Mouse (Mus musculus) adrenal gland, adult (tissue): ENCODE data around the gene Kctd17.
A peak's percentile ranks its signal among the peaks of the same experiment; 100 is the strongest.

Source experiments
- DNase-seq, 2 experiments: peaks; one replicate each; pipeline ENCODE4 v3.0.0; 2022 to 2023; ENCODE audit warnings: low spot score in 1 of 2; ENCODE audit not compliant: inconsistent age in 2 of 2

The Kctd17 gene

DNA sequence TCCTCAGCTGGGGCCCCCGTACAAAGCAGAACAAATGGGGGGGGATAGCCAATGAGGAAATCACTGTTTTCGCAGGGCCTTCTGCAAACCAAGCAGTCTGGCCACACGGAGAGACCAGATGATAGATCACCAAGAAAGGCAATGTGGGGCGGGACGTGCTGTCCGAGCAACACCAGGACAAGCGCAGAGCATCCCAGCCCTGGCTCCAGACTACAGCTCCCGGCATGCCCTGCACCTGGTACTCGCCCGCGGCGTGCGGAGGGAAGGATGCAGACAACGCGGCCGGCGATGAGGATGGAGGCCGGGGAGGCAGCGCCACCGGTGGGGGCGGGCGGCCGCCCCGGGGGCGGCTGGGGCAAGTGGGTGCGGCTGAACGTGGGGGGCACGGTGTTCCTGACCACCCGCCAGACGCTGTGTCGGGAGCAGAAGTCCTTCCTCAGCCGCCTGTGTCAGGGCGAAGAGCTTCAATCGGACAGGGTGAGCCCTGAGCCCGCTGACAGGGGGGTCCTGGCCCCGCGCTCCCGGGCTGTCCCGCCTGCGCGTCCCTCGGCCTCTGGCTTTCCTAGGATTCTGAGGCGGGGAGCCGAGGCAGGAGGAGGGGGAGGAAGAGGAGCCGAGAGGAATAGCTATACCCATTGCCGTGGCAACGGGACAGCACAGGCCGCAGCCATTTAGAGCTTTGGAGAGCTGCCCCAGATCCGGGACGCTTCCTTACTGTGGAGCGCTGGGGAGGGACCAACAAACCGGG is at the start of gene Kctd17:
Kctd17 (plus strand) TSS at position 174 of the 748 bp plus-strand sequence.
- DNase-seq, result peak; percentile 87 to 94

DNA sequence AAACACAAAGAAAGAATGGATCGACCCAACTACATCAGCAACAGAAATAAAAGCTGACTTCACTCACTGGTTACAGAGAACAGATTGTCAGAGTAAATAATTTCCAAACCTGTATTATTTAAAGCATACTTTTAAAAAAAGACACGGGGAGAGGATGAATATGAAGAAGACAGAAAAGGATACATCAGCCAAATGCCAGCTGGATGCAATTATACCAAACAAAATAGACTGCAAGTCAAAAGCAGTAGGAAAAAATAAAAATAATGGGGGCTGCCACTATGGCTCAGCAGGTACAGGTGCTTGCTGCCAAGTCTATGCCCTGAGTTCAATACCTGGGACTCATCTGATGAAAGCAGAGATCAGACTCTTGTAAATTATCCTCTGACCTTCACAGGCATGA is 48.2 kb upstream of the Kctd17 start:
- no peak for DNase-seq

DNA sequence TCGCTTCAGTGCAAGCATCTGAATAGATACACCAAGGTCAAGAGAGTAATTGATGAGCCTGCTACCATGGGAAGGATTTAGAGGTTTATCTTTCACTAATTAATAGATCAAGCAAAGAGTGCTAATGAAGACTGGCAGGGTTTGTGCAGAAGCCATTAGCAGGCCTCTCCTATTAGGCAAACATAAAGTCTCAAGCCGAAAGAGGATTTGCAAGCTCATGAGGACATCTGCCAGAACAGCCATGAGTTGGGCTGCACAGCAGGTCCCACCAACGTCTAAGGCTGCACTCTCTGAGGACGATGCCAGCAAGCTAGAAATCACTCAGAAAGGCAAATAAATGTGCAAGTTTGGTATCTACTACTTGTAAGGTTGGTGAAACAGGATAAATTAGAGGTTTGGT is 47.6 kb upstream of the Kctd17 start:
- no peak for DNase-seq

DNA sequence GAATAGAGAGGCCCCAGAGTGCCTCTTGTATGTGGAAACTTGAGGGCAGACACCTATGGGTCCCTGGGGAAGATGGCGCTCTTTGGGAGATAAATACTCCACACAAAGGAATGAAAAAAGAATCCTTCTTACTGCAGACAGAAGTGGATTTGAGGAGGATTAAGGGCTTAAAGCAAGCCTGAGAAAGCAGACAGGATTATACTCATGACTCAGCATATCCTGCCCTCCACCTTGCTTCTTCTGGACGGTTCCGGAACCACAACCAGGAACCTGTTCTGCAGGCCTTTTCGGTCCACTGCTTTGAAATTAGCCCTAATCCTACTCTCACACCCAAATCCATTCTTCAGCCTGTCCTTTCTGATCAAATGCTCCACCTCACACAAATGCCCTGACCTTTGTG is 46.2 kb upstream of the Kctd17 start:
- no peak for DNase-seq

DNA sequence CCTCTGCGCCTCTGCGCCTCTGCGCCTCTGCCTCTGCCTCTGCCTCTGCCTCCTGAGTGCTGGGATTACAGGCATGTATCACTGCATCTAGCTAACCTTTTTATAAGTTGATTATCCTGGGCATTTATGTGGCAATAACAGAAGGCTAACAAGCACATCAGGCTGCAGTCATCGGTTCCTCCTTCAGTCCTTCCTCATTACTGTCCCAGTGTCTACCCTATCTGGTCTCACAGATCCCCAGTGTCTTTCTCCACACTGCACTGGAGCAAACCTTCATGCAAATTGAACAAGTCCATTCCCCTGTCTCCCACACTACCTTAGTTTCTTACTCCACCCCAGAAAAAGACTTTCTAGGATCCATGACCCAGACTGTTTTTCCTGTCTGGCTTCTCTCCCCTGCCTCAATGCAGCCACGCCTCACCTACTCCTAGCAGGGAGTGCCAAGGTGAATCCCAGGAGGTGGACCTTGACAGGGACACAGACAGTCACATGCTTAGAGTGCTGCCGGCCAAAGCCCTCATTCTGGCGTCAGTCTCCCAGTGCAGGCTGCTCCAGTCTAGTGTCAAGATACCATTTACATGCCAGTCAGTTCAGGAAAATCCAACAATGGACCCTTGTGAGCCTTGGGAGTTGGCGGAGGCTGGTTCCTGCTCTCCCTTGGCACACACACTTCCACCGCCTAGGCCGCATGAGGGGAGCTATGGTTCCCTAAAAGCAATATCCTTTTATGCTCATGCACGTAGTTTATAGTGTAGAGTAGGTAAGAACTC is 44.7 kb upstream of the Kctd17 start:
- DNase-seq, result peak; percentile 44 to 64

DNA sequence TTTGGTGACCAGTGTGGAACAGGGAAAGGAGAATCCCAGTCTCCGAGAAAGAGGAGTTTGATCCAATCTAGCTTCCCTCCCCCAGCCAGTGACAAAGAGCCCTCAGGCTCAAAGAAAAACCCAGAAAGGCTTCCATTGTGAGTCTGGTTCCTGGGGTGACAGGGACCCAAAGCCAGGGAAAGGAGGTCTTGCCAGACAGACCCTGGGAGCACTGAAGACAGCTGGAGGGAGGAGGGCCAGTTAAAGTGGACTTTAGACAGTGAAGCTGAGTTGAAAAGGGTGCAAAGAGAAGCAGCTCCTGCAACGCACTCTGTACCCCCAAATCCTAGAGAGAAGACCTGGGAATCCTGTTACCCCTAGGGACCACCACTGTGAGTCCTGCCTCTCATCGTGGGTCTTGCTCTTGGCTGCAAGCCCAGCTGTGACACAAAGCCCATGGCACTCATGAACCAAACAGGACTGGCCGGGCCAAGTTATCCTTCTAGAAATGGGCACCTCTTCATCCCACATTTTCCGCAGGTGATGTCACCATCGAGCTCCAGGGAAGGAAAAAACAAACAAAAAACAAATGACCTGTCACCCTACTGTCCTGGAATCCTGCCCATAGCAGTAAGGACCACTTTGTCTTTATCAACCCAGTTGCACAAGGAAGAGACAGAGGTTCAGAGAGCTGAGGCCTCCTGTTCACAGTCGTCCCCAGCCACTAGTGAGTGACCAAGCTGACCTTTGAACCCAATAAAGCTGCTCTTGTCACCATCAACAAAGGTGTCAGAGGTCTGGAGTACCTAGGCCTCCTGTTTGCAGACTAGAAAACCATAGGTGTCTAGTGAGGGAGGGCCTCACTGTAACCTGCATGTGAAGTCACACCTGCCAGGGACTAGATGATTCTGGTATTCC is 43.9 kb upstream of the Kctd17 start:
- no peak for DNase-seq

DNA sequence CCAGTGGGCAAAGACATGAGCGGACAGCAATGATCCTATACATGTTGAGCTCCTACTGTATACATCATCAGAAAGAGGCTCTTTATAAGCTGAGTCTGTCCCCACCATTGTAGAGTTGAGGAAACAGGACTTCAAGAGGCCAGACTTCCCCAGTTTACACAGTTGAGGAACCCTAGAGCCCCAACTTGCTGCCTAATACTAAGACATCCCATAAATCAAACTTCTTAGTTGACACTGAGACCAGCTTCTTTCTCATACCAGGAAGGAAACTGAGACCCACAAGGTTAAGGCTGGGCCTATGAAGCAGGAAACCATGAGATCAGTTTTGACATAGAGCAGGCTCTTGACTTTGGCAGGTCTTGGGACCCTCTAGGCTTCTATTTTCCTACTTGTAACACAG is 42.8 kb upstream of the Kctd17 start:
- no peak for DNase-seq

DNA sequence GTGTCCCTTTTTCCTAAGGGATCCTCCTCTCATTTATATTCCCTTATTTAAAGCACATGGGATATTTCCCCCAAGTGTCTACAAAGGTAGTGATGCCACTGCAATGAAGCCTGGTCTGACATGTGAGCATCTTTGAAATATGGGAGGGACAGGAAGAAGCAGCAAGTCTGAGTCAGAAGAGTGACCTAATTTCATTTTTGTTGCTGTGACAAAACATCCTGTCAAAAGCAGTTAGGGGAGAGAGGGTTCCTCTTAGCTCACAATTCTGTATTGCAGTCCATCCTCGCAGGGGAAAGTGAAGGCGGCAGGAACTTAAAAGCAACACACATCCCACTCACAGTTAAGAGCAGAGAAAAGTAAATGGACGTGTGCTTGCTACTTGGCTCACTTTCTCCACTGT is 37.5 kb upstream of the Kctd17 start:
- DNase-seq, result no peak

DNA sequence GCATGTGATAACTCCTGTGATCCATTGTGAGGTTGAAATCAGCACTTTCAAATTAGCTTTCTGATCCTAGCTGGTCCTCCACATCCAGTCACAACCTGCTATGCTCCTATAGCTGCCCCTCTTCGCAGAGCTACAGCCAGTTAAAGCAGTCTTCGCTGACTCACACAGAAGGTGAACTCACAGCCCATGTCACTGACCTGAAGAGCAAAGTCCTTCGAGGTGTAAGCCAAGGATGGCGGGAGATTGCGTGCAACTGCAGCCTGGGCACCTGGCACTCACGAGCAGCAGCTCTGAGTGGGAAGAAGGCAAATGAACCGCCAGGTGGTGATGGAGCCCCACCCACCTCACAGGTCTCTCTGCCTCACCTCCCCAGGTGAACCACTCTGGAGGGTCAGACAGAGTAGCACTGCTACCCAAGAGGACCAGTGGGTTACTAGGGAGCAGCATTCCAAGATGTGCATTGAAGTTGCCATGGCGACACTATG is 32.8 kb upstream of the Kctd17 start, which contains the start of gene Tex33:
Tex33 (minus strand) TSS at position 435 of the 485 bp plus-strand sequence.
- DNase-seq, result no peak

DNA sequence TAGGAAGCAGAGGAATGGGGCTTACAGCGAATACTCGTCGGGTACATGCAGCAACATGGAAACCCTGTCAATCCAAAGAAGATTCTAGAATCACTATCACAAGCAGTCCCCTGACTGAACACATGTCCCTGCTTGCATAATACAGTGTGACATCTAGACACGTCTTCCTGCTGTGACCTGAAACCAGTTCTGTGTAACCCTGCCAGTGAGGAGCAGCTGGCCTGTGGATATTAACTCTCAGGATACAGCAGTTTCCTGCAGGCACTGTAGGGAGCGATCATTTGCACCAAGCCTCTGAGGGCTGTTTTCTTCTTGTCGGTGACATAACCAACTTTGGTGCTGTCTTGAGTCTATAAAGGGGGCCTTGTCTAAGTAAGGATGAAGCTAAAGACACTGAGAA is 27.0 kb upstream of the Kctd17 start:
- DNase-seq, result peak in 1 of 2 experiments; percentile 65

DNA sequence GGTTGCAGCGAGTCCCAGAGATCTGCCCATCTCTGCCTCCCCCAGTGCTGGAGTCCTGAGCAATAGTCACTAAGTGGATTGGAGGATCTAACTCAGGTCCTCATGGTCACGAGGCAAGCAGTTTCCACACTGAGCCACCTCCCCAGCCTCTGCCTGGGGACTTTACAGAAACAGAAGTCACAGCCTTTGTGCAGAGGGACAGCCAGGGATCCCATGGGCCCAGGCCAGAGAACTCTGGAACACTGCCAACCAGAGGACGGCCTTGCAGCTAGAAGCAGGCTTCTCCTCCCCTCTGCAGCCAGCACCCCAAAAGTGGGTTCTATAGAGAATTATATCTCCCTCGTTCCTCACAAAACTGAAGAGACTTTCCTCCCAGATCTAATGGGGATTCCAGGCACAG is 26.4 kb upstream of the Kctd17 start:
- DNase-seq, result peak; percentile 90 to 95

DNA sequence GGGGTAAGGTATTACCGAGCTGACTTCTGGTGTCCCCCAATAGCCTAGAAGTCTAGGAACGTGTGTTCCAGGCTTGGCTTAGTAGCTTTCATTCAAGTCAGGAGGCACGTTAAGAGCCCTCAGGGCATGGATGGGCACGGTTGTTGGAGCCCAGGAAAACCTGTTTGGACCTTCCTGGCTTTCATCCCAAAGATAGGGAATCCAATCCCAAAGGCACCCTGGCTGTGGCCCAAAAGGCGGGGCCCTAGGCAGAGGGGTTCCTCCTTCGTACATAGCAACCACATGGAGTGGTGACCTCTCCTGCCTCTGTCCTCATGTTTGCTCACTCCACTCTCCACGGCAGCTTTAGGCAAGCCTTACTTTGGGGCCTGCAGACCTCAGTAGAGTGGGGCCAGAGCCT is 25.9 kb upstream of the Kctd17 start:
- DNase-seq, result peak; percentile 81 to 92

DNA sequence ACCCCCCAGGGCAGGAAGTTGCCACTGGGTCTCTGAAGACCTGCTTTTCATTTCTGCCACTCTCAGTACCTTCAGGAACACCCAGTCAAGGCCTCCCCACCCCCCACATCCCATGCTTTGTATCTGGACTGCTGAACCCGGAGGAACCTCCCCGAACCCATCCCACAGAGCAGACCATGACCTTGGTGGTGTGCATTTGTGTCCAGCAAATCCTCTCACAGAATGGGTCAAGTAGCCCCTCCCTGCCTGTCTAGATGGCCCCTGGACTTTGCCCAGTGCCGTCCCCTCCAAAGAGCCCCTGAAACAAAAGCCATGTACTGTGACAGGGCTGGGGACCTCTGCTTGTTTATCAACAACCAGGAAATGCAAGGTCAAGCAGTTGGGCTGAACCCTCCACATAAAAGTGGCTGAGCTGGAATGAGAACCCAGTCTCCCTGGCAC is 25.0 kb upstream of the Kctd17 start:
- DNase-seq, result peak; percentile 89 to 92

DNA sequence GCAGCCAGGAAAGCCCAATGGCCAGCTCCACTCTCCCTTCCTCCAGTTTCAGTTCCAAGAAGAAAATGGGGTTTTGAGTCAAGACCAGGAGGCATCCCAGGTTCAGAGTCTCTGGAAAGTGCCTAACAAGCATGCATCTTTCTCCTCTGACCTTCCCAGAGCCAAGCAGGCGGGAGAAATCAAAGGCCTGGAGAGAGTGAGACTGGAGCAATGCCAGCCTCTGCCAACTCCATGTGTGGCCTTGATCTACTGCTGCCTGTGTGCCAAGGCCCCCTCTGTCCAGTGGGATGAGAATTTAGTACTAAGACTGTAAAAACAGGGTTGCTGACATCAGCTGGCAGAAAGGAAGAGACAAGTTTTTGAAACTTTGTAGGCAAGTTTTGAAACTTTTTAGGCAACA is 24.5 kb upstream of the Kctd17 start:
- DNase-seq, result peak; percentile 95 to 97

DNA sequence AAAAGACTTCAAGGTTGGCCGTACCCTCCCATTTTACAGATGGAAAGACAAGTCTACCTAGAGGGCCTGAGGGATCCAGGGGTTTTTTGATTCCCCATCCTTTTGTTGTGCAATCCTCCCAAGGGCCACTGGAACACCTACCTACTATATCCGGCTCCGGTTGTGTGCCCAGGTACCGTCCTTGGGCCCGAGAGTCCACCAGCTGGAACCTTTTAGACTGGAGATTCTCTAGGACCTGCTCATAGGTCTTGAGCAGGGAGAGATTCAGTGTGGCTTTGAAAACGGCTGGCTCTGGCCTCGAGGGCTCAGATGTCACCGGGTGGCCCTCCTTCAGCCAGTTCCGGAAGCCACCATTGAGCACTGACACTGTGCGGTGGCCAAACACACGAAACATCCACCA is 23.3 kb upstream of the Kctd17 start:
- DNase-seq, result no peak

DNA sequence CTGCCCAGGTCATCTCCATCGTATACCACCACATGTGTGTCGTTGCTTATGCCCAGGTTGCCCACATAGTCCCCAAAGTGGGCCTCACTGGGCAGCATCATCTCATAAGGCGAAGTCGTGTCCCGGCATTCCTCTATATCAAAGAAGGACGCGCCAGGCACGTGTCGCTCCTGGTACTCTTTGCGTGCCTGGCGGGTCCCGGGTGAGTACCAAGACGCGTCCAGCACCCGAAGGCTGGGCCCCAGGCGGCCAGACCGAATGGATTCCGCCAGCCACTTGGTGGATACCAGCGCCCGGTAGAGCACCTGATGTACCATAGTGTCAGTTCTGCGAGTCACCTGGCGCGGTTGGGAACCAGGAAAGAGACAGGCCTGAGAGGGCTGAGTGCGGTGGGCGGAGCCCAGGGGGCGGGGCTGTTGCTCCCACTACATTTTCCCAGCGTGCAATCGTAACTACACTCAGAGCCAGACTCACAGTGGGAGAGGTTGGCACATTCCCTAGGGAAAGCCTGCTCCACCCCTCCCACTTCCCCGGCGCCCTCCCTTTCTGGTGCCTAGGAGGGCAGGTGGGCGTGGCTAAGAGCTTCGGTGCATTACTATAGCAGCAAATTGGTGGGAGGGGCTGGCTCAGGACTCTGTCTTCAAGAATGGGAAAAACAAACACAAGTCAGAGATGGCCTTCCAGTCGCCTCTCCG is 22.7 kb upstream of the Kctd17 start, which contains the start of gene Tst:
Tst (minus strand) TSS at position 391 of the 695 bp plus-strand sequence.
- peak; percentile 97 to 98 for DNase-seq

DNA sequence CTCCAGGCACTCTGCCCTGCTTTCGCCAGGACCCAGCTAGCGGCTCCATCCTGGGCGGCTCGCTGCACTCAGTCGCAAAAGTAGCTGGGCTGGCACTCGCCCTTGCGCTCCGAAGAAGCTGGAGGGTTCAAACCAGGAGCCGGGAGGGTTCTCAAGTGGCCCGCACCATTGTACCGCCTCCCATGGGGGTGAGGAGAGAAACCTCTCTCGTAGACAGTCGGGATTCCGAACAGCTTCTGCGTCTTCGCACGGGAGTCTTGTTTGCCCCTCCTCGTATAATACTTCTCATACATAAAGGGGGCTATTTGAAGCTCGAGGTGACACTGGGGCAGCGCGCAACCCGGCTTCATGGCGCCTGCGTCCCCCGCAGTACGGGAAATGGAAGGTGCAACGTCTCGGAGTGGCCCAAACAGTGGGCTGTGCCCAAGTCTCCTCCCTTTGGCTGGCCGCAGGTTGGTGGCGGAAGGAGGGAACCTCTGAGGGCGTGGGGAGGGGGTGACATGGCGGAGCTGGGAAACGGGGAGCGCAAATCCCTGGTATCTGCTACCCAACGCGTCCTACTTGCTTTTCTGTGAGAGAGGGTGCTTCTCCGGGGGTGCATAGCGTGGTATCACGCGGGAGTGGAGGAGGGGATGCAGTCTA is 21.9 kb upstream of the Kctd17 start, which contains the start of gene Mpst:
Mpst (plus strand) TSS at position 124 of the 642 bp plus-strand sequence.
- peak; percentile 93 to 98 for DNase-seq

DNA sequence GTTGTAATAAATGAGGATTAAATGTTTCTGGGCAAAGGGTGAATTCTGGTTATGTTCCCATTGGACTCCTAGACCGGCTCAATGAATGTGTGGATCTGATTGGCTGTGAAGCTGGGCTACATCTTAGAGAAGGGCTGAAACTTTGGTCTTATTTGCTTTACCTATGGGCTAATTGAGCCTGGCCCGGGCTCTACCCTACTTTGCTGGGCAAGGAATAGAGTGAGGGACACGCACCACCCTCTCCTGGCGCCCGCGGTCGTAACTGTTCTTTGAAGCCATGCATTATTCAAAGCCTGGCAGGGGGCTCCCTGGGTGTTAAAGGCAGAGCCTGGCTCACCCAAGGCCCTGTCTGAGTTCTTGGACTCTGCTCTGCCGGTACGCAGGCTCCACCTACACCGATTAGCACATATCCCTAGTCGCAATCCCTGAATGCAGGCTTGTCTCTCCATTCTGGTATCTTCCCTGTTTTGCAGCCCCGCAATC is 18.8 kb upstream of the Kctd17 start:
- no peak for DNase-seq

DNA sequence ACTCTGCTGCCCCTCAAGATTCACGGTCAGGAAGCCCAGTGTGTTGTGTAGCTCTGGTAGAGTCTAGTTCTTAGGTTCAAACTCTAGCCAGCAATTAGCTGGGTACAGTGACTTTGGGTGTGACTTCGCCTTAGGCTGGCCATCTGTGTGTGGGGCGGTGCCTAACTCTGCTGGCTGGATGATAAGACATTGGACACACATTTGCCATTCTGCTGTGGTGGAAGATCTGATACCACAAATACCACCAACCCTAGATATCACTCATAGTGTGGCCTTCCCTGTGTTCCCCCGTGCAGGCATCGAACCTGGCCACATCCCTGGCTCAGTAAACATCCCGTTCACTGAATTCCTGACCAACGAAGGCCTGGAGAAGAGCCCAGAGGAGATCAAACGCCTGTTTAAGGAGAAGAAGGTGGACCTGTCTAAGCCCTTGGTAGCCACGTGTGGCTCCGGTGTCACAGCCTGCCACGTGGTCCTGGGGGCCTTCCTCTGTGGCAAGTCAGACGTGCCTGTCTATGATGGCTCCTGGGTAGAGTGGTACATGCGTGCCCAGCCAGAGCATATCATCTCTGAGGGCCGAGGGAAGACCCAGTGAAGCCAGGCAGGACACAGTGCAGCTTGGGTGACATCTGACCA is 15.2 kb upstream of the Kctd17 start:
- no peak for DNase-seq
